Mouse (Mus musculus) MEL (cell line): Measurements from ENCODE around the gene Mrpl2.
A peak's percentile ranks its signal among the peaks of the same experiment; 100 is the strongest.

Experiments
- CHD1 ChIP-seq: IDR thresholded peaks from 2 replicates; pipeline ENCODE4 v1.6.1; 2012; ENCODE audit warnings: low read depth, mild to moderate bottlenecking, inconsistent platforms, low read length, improper control_type of control experiment
- CTCF ChIP-seq, 3 experiments: IDR thresholded peaks in 2 of 3; conservative IDR thresholded peaks in 1 of 3; 2 replicates each; pipeline ENCODE4 v1.5.1; 2011 to 2012; ENCODE audit warnings: low read length in 3 of 3, low read depth in 2 of 3, mild to moderate bottlenecking in 2 of 3, improper control_type of control experiment in 1 of 3, inconsistent platforms in 1 of 3, mixed read lengths in 1 of 3, moderate library complexity in 1 of 3; ENCODE audit not compliant: control insufficient read depth in 1 of 3, insufficient read depth in 1 of 3, poor library complexity in 1 of 3, severe bottlenecking in 1 of 3
- E2F4 ChIP-seq: IDR thresholded peaks from 2 replicates; pipeline ENCODE4 v1.6.1; 2011; ENCODE audit warnings: low read depth, low read length, improper control_type of control experiment, borderline replicate concordance
- ELF1 ChIP-seq: IDR thresholded peaks from 2 replicates; pipeline ENCODE4 v1.6.1; 2014; ENCODE audit warnings: low read depth, mild to moderate bottlenecking, inconsistent platforms, low read length, improper control_type of control experiment, moderate library complexity
- EP300 ChIP-seq, 2 experiments: IDR thresholded peaks; 2 replicates each; pipeline ENCODE4 v1.6.1; 2011; ENCODE audit warnings: improper control_type of control experiment in 2 of 2, low read length in 2 of 2, low read depth in 1 of 2, mild to moderate bottlenecking in 1 of 2
- ETS1 ChIP-seq: IDR thresholded peaks from 2 replicates; pipeline ENCODE4 v1.6.1; 2012; ENCODE audit warnings: low read depth, mild to moderate bottlenecking, inconsistent platforms, low read length, improper control_type of control experiment, moderate library complexity
- GATA1 ChIP-seq: IDR thresholded peaks from 2 replicates; pipeline ENCODE4 v1.6.1; 2011; ENCODE audit warnings: low read depth, low read length, improper control_type of control experiment
- MAFK ChIP-seq: IDR thresholded peaks from 2 replicates; pipeline ENCODE4 v1.6.1; 2011; ENCODE audit warnings: low read depth, mild to moderate bottlenecking, low read length, improper control_type of control experiment, borderline replicate concordance
- MEF2A ChIP-seq: IDR thresholded peaks from 2 replicates; pipeline ENCODE4 v1.6.1; 2014; ENCODE audit warnings: low read depth, mild to moderate bottlenecking, inconsistent platforms, low read length, improper control_type of control experiment; ENCODE audit not compliant: poor library complexity, insufficient replicate concordance, severe bottlenecking; ENCODE audit errors: extremely low read depth
- MYB ChIP-seq: IDR thresholded peaks from 2 replicates; pipeline ENCODE4 v1.6.1; 2011; ENCODE audit warnings: mild to moderate bottlenecking, low read depth, low read length, improper control_type of control experiment
- NRF1 ChIP-seq: IDR thresholded peaks from 2 replicates; pipeline ENCODE4 v1.6.1; 2014; ENCODE audit warnings: low read depth, mild to moderate bottlenecking, inconsistent platforms, low read length, improper control_type of control experiment, moderate library complexity; ENCODE audit not compliant: poor library complexity, insufficient read depth, severe bottlenecking
- POLR2A ChIP-seq, 2 experiments: IDR thresholded peaks; 2 replicates each; pipeline ENCODE4 v1.6.1; 2011 to 2012; ENCODE audit warnings: low read length in 2 of 2, mild to moderate bottlenecking in 2 of 2, control low read depth in 1 of 2, improper control_type of control experiment in 1 of 2, low read depth in 1 of 2, moderate library complexity in 1 of 2; ENCODE audit not compliant: control insufficient read depth in 1 of 2, insufficient read depth in 1 of 2, poor library complexity in 1 of 2
- POLR2AphosphoS2 ChIP-seq: IDR thresholded peaks from 2 replicates; pipeline ENCODE4 v1.6.1; 2011; ENCODE audit warnings: low read length, improper control_type of control experiment
- RCOR1 ChIP-seq: IDR thresholded peaks from 2 replicates; pipeline ENCODE4 v1.6.1; 2012; ENCODE audit warnings: low read depth, mild to moderate bottlenecking, inconsistent platforms, low read length, improper control_type of control experiment

- 0 out of 6 replicates have a peak, but pooled peaks of 1 of the 3 experiments have one; percentile 1 for TF ChIP-seq CTCF (IDR thresholded peaks at IDR 0.05 in 2 of 3, conservative IDR thresholded peaks at IDR 0.05 in 1 of 3; ENCODE audit: control insufficient read depth in 1 of 3, insufficient read depth in 1 of 3, low read depth in 2 of 3, low read length in 3 of 3, poor library complexity in 1 of 3, severe bottlenecking in 1 of 3)
- no peak for TF ChIP-seq MAFK
- TF ChIP-seq POLR2A (IDR thresholded peaks at IDR 0.05; ENCODE audit: control insufficient read depth in 1 of 2, insufficient read depth in 1 of 2, low read depth in 1 of 2, low read length in 2 of 2, poor library complexity in 1 of 2) = peak; percentile 69 to 83
- no peak for TF ChIP-seq E2F4
- 0 out of 2 replicates have a peak, but pooled peaks have one; percentile 5 for TF ChIP-seq RCOR1
- TF ChIP-seq GATA1 = no peak
- TF ChIP-seq POLR2AphosphoS2 = peak; percentile 71
- TF ChIP-seq ELF1 = peak; percentile 70; the same call in 1 of the 2 replicates
- peak; percentile 82 for TF ChIP-seq NRF1
- TF ChIP-seq CHD1 = peak; percentile 53; the same call in 1 of the 2 replicates
- no peak for TF ChIP-seq MYB
- TF ChIP-seq EP300 (IDR thresholded peaks at IDR 0.05; ENCODE audit: low read depth in 1 of 2, low read length in 2 of 2) = no peak
- TF ChIP-seq ETS1 = no peak
- no peak for TF ChIP-seq MEF2A
Measured at GRCm38 (mm10) chr17:46650232-46651031, 4.4 kb downstream of the Mrpl2 start, which contains the start of gene Cul7.
